In the genomic region with DNA sequence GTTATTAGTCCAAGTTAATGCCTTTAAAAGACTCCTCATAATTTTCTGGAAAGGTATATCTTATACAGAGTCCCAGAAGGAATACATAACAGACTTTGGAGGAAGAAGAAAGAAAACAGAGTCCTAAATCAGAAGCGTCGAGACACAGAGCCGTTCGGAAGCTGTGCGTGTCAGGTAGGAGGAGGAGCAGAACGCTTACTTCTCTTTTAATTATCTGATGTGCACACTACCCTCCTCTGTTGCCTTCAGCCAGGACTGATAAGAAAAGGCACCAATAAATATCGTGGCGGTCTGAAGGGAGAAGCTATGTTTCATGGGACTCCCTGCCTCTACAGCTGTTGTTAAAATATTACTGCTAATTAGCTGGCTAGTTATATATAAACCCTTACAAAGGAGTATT, we compare ENCODE assay signal across 14 mouse cellular contexts.
DNase-seq lines count a peak whose midpoint lies in the region; ATAC-seq lines count a peak whose summit lies in the region.
"Had no signal": no experiment of that assay in that cellular context is flagged by ENCODE, and none has a peak within 500 bp of the region (broad histone marks: within the 10 kb centered on the region; RNA-seq: fewer than 3 reads in every experiment).

No protein-coding gene starts in this region.

- no peaks in the 10 kb centered on the region for H3K9me3 ChIP-seq in kidney, embryonic 15.5 days (replicated peaks)
- no peaks in the 10 kb centered on the region for H3K9me3 ChIP-seq in liver, embryonic 13.5 days (replicated peaks)
- no peaks in the 10 kb centered on the region for H3K9me3 ChIP-seq in neural tube, embryonic 14.5 days (ENCODE audit: control insufficient read depth, low read length)
- H3K9me3 ChIP-seq in midbrain, embryonic 15.5 days = no peaks in the 10 kb centered on the region
- H3K9me3 ChIP-seq: limb, embryonic 13.5 days had no signal

- 34% methylated on average over 8 of the region's 8 CpGs for WGBS in kidney, embryonic 15.5 days
- 34% methylated on average over 8 of the region's 8 CpGs for WGBS in liver, embryonic 13.5 days (ENCODE audit: insufficient replicate concordance)
- 48% methylated on average over 8 of the region's 8 CpGs for WGBS in neural tube, embryonic 14.5 days
- WGBS in midbrain, embryonic 15.5 days = 67% methylated on average over 8 of the region's 8 CpGs

- DNase-seq in kidney, postnatal 10 days = no peak
- peak; percentile 29 for DNase-seq in c-Kit-positive CD71-positive TER-119-negative erythroid progenitor cells, embryonic 14.5 days (ENCODE audit: low read depth)
- DNase-seq in liver, embryonic 13.5 days = no peak
- no peak for DNase-seq in B cell, adult 2 months
- no peak for DNase-seq in urinary bladder, adult 18-20 months (ENCODE audit: low spot score in 2 of 2)
- DNase-seq: adrenal gland, postnatal 25 days; forebrain, postnatal 0 days; heart, adult 18-20 months; kidney, adult 8-10 months; right cerebral cortex, postnatal 25 days had no signal

- H3K9ac ChIP-seq in kidney, embryonic 15.5 days = no peak overlapping the region
- H3K9ac ChIP-seq in liver, embryonic 13.5 days = no peak overlapping the region
- H3K9ac ChIP-seq in neural tube, embryonic 14.5 days (replicated peaks; ENCODE audit: low read depth, low read length) = no peak overlapping the region
- H3K9ac ChIP-seq in midbrain, embryonic 15.5 days = no peak overlapping the region
- H3K9ac ChIP-seq: forebrain, postnatal 0 days; limb, embryonic 13.5 days had no signal

- H3K36me3 ChIP-seq in kidney, embryonic 15.5 days = no peaks in the 10 kb centered on the region
- no peaks in the 10 kb centered on the region for H3K36me3 ChIP-seq in liver, embryonic 13.5 days
- H3K36me3 ChIP-seq in neural tube, embryonic 14.5 days (ENCODE audit: control insufficient read depth, insufficient read depth, low read length) = no peaks in the 10 kb centered on the region
- H3K36me3 ChIP-seq in midbrain, embryonic 15.5 days (replicated peaks) = no peaks in the 10 kb centered on the region
- H3K36me3 ChIP-seq: limb, embryonic 13.5 days had no signal

- no peaks in the 10 kb centered on the region for H3K4me1 ChIP-seq in kidney, embryonic 15.5 days
- peaks cover 8% of the 10 kb centered on the region for H3K4me1 ChIP-seq in liver, embryonic 13.5 days (replicated peaks)
- H3K4me1 ChIP-seq in neural tube, embryonic 14.5 days (ENCODE audit: control insufficient read depth, insufficient read depth, low read length) = 0 out of 2 replicates have a peak, but pooled peaks cover 2% of the 10 kb centered on the region
- no peaks in the 10 kb centered on the region for H3K4me1 ChIP-seq in midbrain, embryonic 15.5 days
- H3K4me1 ChIP-seq: limb, embryonic 13.5 days had no signal

- no peaks in the 10 kb centered on the region for H3K27me3 ChIP-seq in kidney, embryonic 15.5 days
- H3K27me3 ChIP-seq in liver, embryonic 13.5 days = no peaks in the 10 kb centered on the region
- no peaks in the 10 kb centered on the region for H3K27me3 ChIP-seq in neural tube, embryonic 14.5 days (ENCODE audit: control insufficient read depth, insufficient read depth, low read length)
- no peaks in the 10 kb centered on the region for H3K27me3 ChIP-seq in midbrain, embryonic 15.5 days (replicated peaks)
- H3K27me3 ChIP-seq: limb, embryonic 13.5 days had no signal

- peak overlapping the region; percentile 14; the same call in 1 of the 2 replicates for H3K4me2 ChIP-seq in kidney, embryonic 15.5 days
- H3K4me2 ChIP-seq in liver, embryonic 13.5 days = no peak overlapping the region
- no peak overlapping the region for H3K4me2 ChIP-seq in neural tube, embryonic 14.5 days (ENCODE audit: low read depth, low read length)
- H3K4me2 ChIP-seq in midbrain, embryonic 15.5 days = no peak overlapping the region
- H3K4me2 ChIP-seq: limb, embryonic 13.5 days had no signal

- no peak for ATAC-seq in kidney, embryonic 15.5 days (replicated peaks; ENCODE audit: low FRiP score)
- peak; percentile 87 for ATAC-seq in liver, embryonic 13.5 days (ENCODE audit: low read depth)
- peak; percentile 62; the same call in 1 of the 2 replicates for ATAC-seq in neural tube, embryonic 14.5 days (ENCODE audit: low read depth)
- no peak for ATAC-seq in midbrain, embryonic 15.5 days (replicated peaks)
- ATAC-seq: forebrain, postnatal 0 days had no signal

- H3K4me3 ChIP-seq in kidney, embryonic 15.5 days (replicated peaks) = no peak overlapping the region
- no peak overlapping the region for H3K4me3 ChIP-seq in liver, embryonic 13.5 days (replicated peaks)
- no peak overlapping the region for H3K4me3 ChIP-seq in neural tube, embryonic 14.5 days (ENCODE audit: low read depth, low read length)
- no peak overlapping the region for H3K4me3 ChIP-seq in midbrain, embryonic 15.5 days
- H3K4me3 ChIP-seq: limb, embryonic 13.5 days had no signal

- no peak overlapping the region for H3K27ac ChIP-seq in kidney, embryonic 15.5 days
- no peak overlapping the region for H3K27ac ChIP-seq in liver, embryonic 13.5 days
- no peak overlapping the region for H3K27ac ChIP-seq in neural tube, embryonic 14.5 days (ENCODE audit: low read depth, low read length)
- no peak overlapping the region for H3K27ac ChIP-seq in midbrain, embryonic 15.5 days
- H3K27ac ChIP-seq: limb, embryonic 13.5 days had no signal

Comparison
In these comparisons a context has a peak if more than half of its experiments do, and no peak if none do; other contexts are left out.
1. ATAC-seq: peak in liver, embryonic 13.5 days (single experiment) and neural tube, embryonic 14.5 days (single experiment); none in kidney, embryonic 15.5 days (single experiment) and midbrain, embryonic 15.5 days (single experiment).